Mouse (Mus musculus) E14TG2a.4 (cell line): Measurements from ENCODE around the gene Hemgn.

Experiments used
- CTCF ChIP-seq: conservative IDR thresholded peaks from 2 replicates; pipeline ENCODE4 v1.5.1; 2014; ENCODE audit warnings: low read length
- POU5F1 ChIP-seq: IDR thresholded peaks from 2 replicates; pipeline ENCODE4 v1.6.1; 2014; ENCODE audit warnings: low read length, borderline replicate concordance

- TF ChIP-seq CTCF (no peak), POU5F1 (no peak)
These were observed 53.6 kb downstream of the Hemgn start for GRCm38 (mm10) chr4:46359539-46360253.
